Mouse (Mus musculus): ENCODE measurements around the gene Srp14.
A peak's percentile ranks its signal among the peaks of the same experiment; 100 is the strongest.

The Srp14 gene

DNA sequence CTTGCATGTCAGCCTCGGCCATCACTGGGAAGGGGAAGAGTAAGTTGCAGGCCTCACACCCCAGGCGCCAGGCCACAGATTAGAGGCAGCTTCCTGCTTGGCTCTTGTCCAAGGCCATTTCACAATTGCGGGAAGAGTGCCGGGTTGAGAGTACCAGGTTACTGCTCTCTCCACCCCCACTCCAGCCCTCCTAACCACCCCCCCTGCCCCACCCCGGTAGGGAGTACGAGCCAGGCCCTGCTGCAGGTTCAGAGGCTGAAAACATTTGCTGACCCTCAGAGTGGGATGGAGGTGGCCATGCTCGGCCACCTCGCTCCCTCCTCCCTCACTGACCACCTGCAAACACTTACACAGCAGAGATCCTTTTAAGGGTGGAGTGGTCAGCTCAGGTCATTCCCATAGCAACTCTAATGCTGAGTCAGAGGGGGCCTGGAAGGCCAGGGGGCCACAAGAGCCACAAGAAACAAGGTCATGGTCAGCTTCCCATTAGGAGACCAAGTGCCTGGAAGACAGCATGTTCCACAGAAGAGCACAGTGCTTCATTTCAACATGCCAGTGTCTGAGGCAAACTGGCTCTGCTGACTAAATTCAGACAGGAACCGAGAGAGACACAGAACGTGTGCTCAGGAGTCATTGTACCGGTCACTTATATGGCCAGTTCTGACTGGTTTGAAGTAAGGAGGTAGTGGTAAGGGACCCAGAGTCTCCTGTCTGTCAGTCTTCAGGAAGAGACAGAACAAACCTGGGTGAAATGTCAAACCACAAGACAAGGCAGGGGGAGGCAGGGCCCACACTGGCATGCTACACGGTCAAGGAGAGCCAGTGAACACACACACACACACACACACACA lies 11.0 kb upstream of the Srp14 start:
- no peak for DNase-seq (ENCODE audit: extremely low read depth, low read depth)

- DNase-seq (ENCODE audit: extremely low read depth, low read depth): no peak
Observed at GRCm38 (mm10) chr2:118487806-118488205, 8.3 kb upstream of the Srp14 start.

DNA sequence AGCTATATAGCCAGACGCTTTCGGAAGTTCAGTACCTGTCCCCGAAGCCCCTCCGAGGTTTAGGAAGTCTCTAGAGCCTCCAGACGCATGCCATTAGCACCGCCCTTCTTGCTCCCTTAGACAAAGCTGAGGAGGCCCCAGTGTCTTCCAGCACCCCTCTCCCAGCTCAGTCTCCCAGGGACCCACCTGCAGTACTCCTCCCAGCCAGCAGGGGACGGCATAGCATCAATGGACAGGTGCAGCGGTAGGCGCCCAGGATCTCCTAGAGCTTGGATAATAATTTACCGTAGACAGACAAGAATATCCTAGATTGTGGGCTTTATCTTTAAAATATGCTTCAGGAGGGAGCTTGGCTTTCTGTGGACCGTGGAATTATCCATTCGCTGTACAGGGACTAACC lies 7.4 kb upstream of the Srp14 start:
- DNase-seq (ENCODE audit: extremely low read depth, low read depth): peak; percentile 43

DNA sequence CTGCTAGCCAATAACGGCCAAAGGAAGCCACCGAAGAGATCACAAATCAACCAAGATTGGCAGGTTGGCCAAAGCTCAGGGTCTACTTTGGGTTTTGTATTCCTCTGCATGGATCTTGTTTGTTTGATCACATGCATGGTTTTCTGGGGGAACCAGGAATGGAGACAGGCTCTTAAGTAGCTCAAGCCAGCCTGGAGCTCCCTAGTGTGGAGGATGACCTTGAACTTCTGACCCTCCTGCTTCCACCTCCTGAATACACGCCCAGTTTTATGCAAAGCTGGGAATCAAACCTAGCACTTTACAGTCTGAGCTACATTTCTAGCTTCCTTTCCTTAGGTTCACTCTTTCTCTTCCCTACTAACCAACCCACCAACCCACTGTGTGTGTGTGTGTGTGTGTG lies 5.9 kb upstream of the Srp14 start:
- no peak for DNase-seq (ENCODE audit: extremely low read depth, low read depth)

GRCm38 (mm10) chr2:118484386-118484898 lies 4.9 kb upstream of the Srp14 start:
- DNase-seq (ENCODE audit: extremely low read depth, low read depth): no peak

DNA sequence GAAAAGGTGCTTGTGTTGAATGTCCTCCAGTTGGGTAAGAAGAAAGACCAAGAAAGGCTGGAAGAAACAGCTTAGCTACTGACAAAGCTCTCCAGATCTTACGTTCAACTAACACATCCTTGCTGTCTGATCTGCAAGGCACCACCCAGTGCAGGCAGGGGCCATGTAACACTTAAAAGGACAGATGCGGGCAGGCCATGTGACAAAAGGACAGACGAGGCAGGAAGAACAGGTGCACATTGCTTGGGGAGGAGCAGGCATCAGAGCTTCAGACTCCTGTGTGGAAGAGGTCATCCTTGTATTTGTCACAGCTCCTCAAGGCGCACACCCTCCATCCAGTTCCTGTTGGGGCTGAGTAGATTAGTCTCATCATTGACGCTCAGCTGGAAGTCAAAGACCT lies 3.5 kb upstream of the Srp14 start:
- no peak for DNase-seq (ENCODE audit: extremely low read depth, low read depth)

- DNase-seq (ENCODE audit: extremely low read depth, low read depth): no peak
Observed at GRCm38 (mm10) chr2:118480886-118481285, 1.4 kb upstream of the Srp14 start.

DNA sequence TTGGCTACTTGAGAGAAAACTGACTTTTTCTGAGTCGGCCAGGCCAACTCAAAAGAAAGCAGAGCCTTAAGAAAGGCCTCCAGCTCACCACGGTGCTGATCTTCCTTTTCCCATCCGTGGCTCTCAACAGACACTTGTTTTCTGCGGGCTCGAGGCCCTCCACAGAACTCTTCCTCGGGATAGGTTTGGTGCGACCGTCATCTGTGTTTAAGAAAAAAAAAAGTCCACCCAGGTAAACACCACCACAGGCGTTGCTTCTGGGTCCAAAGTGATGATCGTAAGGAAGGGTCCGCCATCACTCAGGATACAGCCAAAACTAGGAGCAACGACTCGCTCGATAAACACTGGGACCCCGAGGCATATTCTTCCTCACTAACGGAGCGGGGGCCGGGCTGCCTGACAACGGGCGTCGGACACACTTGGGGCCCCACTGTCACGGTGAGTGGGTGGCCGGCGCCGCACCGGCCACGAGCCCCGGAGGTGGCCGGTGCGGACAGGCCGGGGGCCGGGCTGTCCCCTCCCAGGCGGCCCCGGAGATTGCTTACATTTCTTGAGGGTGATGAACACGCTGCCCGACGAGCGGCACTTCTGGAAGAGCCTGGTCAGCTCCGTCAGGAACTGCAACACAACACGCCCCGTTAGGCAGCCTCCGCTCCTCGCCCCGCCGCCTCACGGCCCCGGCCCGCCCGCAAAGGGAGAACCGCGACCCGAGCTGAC lies 520 bp downstream of the Srp14 start:
- DNase-seq (ENCODE audit: extremely low read depth, low read depth): no peak

DNA sequence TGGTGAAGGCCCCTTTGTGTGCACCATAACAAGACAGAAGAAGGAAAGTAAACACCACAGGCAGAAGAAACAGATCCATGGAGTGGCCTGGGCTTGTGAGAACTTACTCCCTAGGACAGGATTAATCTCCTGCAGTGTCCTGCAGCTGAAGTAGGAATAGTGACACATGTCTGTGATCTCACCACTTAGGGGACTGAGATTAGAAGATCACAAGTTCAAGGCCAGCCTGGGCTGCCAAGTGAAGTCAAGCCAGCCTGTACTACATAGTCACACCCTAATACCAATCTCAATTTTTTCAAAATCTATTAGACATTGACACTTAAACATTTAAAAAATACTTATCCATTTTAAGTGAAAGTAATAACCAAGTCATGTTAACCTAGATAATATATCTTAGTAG lies 11.2 kb downstream of the Srp14 start:
- no peak for DNase-seq (ENCODE audit: extremely low read depth, low read depth)

DNA sequence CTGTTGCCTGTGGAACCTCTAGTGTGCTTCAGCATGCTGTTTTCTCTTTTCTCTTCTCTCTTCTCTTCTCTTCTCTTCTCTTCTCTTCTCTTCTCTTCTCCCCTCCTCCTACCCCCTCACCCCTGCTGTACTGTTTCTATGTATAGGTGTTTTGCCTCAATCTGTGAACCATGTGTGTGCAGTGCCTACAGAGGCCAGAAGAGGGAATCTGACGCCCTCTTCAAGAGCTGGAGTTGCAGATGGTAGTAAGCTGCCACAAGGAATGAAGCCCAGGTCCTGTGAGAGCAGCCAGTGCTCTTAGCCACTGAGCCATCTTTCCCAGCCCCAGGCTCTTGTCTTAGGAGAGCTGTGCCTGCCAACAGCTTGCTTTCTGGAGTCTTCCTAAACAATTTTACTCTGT lies 12.9 kb downstream of the Srp14 start:
- no peak for DNase-seq (ENCODE audit: extremely low read depth, low read depth)

- no peak for DNase-seq (ENCODE audit: extremely low read depth, low read depth)
Observed at GRCm38 (mm10) chr2:118465894-118466293, 13.6 kb downstream of the Srp14 start.

DNA sequence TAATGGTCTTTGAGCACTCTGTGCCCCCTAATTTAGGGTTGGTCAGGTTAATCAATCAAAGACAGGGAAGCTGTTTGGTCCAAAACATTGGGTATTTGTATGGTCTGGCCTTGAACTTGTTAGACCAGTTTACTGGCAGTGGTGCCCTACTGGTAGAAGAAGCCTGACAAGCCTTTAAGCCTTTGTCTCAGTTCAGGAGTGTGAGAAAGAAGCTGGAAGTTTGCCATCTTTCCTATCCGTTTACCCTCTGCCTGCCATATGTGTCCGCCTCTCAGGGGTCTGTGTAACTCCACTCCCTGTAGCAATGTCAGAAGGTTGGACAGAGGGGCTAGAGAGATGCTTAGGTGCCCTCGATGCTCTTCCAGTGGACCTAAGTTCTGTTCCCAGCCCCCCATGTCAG lies 15.1 kb downstream of the Srp14 start:
- no peak for DNase-seq (ENCODE audit: extremely low read depth, low read depth)

DNA sequence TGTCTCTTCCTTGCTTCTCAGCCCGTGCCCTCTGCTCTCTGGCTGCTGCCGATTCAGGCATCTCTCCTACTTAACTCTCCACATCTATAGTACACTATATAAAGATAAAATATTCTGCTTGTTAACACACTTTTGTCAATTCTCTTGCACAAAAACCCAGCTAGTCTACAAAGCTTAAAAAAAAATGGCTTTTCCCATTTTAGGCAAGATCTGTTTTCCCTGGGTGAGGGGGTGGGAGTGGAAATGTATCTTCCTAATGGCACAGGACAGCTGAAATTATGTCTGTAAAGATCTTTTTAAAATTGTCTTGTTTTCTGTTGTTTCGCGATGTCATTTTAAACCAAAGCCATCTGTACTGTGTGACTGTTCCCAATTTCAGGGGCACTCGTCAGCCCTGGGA lies 16.0 kb downstream of the Srp14 start:
- DNase-seq (ENCODE audit: extremely low read depth, low read depth): no peak

- no peak for DNase-seq (ENCODE audit: extremely low read depth, low read depth)
Observed at GRCm38 (mm10) chr2:118461480-118462165, 17.9 kb downstream of the Srp14 start.

- DNase-seq (ENCODE audit: extremely low read depth, low read depth): no peak
Observed at GRCm38 (mm10) chr2:118457463-118458261, 21.8 kb downstream of the Srp14 start.

GRCm38 (mm10) chr2:118457029-118457428 lies 22.5 kb downstream of the Srp14 start:
- no peak for DNase-seq (ENCODE audit: extremely low read depth, low read depth)

GRCm38 (mm10) chr2:118451056-118451455 lies 28.5 kb downstream of the Srp14 start:
- DNase-seq (ENCODE audit: extremely low read depth, low read depth): no peak

DNA sequence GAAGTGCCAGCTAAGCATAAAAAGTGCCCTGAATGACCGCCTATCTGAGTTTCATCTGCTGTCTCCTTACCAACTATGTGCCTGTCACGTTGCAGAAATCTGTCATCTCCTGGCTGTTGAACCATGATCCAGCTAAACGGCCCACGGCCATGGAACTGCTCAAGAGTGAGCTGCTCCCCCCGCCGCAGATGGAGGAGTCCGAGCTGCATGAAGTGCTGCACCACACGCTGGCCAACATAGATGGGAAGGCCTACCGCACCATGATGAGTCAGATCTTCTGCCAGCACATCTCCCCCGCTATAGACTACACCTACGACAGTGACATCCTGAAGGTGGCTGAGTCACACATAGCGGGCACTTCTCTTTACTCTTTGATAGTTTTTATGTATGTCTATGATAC lies 31.3 kb downstream of the Srp14 start:
- DNase-seq (ENCODE audit: extremely low read depth, low read depth): no peak

DNA sequence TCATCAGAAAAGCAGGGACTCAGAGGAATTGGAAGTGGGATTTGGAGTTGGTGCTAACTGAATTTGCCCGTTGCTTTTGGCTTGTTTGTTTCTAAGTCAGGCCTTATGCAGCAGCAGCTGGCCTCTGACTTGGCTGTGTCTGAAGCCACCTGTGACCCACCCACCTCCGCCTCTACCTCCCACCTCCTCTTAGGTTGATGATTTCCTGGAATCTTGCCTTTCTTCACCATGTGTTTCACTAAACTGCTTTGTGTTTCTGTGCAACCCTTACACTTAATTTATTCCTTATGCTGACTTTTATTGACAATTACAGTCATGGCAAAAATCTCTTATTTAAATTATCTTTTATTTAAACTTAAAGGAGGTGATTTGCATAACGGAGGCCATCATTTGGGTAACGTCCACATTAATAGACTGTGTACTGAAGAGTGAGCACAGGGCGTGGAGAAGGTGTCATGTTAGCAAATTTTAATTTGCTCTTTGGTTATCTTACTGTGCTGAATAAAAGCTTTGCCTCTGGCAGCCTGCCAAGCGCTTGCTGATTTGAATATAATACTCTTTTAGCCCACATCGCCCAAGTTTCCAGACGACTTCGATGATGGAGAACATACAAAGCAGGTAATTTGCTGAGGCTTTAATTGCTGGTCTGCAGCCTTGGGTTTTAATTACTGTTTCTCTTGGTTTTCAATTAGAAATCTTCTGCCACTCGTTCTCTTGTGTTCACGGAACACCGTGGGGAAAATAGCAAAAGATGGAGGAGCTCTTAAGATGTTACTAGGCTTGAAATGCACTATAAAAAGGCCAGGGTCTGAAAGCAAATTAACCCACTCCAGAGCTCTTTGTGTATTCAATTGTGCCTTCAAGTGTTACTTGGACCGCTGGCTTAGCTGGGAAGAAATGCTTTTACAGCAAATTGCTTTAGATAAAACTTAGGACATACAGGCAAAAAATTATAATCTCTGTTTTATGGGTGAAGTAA lies 33.5 kb downstream of the Srp14 start:
- no peak for DNase-seq (ENCODE audit: extremely low read depth, low read depth)

DNA sequence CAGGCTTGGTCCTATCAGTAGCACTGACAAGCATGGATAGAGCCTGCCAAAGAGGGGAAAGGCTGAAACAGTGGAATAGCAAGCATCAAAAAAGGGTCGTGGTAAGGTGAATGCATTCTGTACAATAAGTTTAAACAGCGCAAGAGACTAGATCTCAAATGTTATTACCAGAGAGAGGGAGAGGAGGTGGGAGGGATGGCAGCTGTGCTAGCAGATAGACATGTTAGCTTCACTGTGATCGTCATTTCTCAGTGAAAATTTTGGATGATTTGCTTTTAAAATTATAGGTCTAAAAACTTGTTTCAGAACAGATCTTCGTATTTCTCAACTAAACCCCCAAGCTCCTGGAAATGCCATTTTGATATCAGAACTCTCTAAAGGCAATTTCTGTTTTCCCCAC lies 36.8 kb downstream of the Srp14 start:
- no peak for DNase-seq (ENCODE audit: extremely low read depth, low read depth)

All from MEL-GATA-1-ER (cell line).